Mouse (Mus musculus): ENCODE results near the gene Fam186a.
"Not testable (repeated sequence)": the region's sequence is repeated elsewhere in the genome, so short reads cannot be mapped to it uniquely, and the experiment has no call there.

Gene Fam186a

DNA sequence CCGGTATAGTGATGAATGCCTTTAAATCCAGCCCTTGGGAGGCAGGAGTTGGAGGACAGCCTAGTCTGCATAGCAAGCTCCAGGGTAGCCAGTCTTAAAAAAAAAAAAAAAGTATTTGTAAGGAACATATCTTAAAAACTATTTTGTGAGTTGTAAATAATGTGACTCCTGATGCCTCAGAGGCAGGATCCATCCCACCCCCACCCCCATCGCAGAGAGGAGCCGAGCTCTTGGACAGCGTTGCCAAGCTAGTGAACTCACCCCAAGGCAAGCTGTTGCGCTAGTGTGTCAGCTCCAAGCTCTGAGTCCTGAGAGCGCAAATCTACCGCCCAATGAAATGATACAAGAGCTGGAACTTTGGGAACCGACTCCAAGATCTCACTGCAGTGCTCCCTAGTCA lies 35.6 kb downstream of the Fam186a start:
- DNase-seq, result no peak

DNA sequence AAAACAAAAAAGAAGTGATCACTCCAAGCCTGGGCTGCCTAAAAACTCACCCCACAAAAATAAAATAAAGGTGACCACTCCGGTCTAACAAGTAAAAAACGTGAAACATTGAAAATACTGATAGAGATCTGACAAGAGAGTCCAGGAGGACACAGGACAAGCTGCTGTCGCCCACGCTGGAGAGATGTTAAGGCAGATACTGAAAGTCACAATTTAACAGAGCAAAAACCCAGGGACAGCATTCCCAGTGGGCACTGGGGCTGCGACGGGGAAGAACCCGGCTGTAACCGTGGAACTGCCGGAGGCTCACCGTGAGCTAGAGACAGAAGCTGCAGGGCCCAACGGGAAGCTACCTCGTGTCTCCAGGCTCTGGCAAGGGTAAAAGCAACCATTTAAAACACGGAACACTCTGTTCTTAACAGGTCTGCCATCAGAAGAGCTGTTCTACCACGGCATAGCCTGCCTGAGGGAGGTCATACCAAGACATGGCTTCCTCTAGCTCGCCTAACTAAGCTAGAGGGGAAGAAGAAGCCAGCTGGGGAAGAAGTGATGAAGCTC lies 47.2 kb downstream of the Fam186a start:
- DNase-seq, result no peak

DNA sequence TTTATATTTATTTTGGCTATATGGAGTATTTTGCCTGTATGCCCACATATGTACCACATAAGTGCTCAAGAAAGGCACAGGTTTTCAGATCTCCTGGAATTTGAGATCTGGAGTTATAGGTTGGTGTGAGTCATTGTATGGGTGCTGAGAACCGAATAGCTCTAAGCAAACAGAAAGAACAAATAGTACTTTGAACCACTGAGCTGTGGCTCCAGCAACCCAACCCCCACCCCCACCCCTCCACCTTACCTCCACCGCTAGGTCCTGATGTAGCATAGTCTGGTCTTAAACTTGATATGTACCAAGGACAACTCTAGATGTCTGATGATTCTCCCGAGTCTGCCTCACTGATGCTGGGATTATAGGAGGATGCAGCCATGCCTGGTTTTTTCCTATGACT lies 49.6 kb downstream of the Fam186a start:
- DNase-seq, result no peak

DNA sequence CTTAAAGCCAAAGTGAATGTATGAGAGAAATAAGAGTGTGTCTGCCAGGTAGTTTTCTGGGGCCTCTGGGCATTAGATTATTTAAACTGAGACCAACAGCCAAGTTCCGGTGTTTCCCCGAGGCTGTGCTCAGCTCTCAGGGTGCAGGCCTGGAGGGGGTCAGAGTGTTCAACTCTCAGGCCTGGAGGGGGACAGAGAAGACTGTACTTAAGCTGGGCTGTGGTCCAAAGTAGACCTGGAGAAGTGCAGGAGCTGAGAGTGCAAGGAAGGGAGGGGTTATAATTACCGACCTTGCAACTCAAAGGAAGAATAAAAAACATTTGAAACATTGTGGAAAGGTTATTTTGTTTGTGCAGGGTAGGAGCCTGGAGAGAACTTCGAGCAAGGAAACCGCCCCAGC lies 52.2 kb downstream of the Fam186a start:
- DNase-seq, result no peak

DNA sequence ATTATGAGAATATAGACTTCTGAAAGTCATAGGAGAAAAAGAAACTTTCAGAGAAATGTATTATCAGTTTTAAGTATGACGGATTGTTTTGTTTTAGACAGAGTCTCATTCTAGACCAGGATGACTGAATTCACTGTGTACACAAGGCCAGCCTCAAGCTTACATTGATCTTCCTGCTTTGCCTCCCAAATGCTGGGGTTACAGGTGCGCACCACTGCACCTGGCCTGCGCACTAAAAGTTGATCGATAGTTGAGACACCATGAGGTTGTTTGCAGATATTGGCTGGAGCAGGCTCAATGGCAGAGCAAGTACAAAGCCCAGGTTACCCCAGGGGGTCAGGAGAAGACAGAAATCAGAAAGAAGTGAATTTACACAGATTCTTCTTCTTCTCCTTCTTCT lies 55.1 kb downstream of the Fam186a start:
- no peak for DNase-seq

DNA sequence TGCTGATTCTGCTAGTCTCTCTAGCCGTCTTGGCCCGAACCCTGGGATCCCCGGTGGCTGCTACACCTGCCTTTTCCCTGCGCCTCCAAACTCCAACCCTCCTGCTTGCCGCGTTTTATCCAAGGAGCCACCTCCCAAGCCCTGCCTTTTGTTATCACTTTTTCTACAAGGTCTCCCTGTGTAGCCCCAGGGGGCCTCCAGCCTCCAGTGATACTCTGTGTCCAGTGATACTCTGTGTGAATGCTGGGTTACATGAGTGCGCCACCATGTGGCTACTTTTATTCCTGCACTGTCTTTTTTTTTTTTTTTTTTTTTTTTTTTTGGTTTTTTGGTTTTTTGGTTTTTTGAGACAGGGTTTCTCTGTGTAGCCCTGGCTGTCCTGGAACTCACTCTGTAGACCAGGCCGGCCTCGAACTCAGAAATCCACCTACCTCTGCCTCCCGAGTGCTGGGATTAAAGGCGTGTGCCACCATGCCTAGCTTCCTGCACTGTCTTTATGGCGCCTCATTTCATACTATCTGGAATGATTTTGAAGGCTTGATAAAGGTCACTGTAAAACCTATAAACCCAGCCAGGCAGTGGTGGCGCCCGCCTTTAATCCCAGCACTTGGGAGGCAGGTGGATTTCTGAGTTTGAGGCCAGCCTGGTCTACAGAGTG lies 57.4 kb downstream of the Fam186a start:
- DNase-seq, result peak in 1 of 2 experiments; percentile 12

DNA sequence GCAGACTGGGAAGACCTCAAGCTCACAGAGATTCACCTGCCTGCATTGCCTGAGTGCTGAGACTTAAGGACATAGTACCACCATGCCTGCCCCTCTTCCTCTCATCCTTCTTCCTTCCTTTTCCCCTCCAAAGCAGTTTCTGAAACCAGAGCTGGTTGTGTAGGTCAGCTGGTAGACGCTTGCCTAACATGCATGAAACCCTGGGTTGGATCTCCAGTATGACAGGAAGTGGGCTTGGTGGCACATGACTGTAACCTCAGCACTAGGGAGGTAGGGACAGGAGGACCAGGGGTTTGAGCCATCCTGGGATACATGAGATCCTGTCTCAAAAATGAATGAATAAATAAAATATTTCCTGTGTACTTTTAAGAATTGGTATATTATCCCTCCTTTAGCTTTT lies 59.3 kb downstream of the Fam186a start:
- no peak for DNase-seq

DNA sequence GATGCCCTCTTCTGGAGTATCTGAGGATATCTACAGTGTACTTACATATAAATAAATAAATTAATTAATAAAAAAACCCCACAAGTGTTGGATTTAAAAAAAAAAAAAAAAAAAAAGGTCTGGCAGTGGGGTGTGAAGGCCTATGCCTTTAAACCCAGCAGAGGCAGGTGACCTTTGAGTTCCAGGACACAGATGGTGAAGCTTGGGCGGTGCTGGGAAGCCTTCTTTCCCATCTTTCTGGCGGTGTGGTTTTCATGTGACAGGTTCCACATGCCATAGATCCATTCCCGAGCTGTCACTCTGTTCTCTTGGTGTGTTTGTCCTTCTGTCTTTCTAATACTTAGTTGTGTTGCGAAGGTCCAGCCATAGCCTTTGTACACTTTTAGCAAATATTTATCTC lies 59.8 kb downstream of the Fam186a start:
- DNase-seq, result no peak

DNA sequence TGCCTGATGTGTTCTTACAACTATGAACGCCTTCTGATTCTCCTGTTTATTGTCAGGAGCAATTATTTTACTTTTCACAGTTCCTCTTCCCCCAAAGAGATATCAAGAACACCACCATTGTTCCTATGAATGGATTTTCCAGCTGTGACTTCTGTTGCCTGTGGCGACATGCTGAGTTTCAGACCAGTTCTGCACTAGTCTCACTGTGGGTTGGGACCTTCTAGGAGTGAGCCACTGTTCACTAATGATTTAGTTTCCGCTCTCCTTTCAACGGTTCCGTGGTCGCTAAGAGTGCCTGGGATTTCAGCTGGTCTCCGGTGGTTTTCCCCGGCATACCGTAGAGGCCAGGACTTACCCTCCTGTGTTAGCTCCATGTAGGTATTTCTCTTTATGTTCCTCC lies 62.0 kb downstream of the Fam186a start:
- no peak for DNase-seq

DNA sequence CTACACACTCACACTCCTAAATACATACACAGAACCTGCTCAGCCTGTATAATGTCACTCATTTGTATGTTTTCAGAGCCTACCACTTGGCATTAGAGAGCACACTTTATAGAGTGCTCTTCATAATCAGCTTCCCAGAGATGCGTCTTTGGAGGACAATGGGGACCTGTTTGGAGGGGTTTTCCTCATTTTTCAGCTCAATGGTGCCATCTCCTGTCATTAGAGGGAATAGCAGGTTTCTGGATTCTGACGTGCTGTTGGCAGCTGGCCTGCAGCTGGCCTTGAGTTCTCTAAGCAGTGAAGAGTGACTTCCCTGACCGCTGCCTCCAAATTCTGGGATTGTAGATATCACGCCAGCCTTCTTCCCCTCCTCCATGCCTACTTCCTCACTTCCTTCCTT lies 62.5 kb downstream of the Fam186a start:
- peak; percentile 75 to 82 for DNase-seq

DNA sequence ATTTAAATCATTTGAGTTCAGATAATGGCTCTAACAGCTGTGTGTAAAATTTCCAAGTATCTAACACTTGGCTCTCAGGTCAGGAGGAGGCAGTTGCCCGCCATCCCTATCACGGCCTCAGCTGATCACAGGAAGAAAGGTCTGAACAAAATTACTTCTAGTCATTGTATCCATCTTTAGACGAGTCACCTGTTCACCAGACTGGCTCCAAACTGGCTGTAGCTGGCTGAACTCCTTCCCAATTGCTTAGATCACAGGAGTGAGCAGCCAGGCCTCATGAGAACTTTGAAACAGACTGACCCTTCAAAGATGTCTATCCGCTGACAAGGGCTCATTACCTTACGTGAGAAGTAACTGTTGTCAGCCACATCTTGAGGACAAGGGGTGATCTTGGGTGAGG lies 63.6 kb downstream of the Fam186a start:
- DNase-seq, result no peak

DNA sequence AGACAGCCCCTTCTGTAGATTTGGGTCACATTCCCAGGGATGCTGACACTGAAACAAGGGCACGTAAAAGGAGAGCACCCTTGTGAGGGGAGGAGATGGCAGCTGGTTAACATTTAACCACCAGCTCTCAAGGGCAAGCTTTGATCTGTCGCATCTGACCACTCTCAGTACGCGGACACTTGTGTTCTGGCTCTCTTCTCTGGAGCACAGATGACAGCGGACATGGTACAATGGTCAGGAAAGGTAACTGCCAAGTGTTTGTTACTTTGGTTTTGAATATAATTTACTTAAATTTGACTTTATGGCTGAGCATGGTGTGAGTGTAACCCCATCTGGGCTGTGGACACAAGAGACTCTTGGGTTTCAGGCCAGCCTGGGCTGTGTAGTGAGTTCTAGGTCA lies 64.1 kb downstream of the Fam186a start:
- no peak for DNase-seq

DNA sequence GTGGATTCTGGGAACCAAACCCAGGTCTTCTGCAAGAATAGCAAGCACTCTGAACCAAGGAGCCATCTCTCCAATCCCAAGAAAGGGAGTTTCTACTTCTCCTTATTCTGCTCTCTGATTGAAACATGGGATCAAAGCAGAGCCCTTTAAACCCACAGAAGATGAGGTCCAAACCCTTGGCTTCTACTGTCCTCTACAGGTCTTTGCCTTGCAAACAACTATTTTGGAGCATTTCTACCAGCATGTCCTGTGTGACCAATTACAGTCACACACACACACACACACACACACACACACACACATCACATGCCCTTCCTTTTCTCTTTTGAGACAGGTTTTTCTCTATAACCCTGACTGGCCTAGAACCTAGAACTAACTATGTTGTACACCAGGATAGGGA lies 70.2 kb downstream of the Fam186a start:
- DNase-seq, result no peak

DNA sequence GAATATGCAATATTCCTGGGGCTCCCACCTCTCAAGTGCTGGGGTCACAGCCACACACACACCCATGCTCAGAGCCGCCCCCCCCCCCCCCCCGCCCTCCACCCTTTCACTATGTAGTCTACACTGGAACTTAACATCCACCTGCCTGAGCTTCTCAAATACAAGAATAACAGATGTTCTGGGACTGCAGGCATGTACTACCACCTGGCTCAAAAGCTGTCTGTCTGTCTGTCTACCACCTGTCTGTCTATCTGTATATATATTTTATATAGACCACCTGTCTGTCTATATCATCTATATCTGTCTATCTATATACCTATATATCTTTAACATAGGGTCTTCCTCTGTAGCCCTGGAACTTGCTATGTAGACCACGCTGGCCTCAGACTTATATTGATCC lies 75.5 kb downstream of the Fam186a start:
- DNase-seq, result no peak

DNA sequence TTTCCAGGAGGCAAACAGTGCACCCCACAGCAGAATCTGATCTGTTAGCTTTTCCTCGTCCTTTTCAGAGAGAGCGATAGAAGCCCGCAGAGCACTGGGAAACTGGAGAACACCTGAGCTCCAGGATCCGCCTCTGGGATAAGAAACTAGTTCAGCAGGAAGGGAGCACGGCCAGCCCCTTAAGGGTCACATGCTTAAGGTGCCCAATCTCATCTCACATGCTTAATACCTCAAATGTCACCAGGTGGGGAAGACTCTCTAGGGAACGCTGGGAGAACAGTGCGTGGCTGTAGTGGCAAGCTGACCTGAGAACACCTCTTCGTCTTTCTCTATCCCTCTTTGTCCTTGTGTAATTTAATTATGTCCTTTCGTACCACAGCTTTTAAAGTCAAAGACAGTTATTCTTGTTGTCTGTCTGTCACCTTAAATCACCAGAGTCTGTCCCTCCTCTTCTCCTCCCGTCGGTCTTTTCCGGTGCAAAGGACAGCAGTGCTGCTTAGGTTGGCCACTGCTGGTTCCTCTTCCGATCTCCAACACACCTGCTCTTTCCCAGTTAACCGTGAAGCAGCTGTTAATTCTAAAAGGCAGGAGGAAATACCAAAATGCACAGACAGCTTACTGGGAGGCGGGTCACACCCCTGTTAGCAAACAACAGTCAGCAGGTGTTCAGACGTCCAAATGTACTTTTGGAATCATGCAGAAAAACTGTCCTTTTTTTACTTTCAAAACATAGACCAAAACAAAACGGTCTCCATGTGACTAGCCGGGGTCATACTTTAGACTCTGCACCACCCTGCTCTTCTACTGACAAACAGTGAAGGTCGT lies 76.2 kb downstream of the Fam186a start:
- DNase-seq, result peak; percentile 46 to 74

DNA sequence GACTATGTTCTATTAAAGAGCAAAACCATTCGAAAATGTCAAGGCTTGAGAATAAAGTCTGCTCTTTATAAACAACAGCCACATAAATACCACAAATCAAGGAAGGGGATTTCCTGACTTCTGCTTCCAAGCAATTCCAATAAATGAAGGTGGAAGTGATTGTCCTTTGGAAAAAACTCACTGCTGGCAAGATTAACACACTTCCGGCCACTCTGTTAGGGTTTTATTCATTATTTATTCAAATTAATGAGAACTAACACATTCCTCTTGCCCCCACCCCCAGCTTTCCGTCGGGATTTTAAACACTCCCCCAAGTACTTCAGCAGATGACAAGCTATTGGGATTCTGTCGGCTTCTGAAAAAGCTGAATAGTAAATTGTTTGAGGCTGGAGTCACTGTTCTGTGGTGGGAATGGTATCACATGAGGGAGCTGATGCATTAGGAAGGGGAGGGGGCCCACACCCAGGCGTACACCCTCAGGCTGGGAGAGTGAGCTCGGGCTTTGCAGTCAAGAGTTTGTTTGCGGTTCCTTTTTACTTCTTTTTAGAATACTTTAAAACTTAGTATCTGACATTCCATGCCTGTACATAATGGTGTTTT lies 77.5 kb downstream of the Fam186a start:
- DNase-seq, result no peak

DNA sequence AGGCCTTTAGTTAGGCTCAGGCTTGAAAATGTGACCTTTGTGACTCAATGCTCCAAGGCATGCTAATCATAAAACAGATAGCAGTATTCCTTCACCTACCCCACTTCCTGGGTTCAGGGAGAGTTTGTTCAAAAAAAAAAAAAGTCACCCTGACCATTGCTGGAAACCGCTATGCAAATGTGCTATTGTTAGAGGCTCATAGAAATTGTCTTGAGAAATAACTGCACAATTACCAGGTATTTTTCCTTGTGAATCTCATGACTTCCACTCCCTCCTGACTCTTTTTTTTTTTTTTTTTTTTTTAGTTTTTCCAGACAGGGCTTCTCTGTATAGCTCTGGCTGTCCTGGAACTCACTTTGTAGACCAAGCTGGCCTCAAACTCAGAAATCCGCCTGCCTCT lies 79.7 kb downstream of the Fam186a start:
- DNase-seq, result not testable (repeated sequence)

DNA sequence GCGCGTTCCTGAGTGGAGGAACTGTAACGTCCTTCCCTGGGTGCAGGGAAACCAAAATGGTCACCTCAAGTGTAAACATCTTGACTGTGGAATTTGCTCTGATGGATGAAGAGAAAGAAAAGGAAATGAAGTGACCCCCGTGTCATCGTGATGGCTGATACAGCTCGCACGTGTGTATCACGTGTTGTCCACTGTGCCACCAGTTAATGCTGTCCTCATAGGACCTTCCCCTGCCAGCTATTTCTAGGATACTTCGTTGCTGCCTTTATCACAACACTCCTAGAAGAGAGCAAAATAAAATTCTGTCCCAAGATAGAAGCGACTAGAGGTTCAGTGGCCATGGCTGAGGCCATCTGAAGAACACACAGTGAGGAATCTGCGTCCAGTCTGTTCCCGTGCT lies 82.8 kb downstream of the Fam186a start:
- no peak for DNase-seq

DNA sequence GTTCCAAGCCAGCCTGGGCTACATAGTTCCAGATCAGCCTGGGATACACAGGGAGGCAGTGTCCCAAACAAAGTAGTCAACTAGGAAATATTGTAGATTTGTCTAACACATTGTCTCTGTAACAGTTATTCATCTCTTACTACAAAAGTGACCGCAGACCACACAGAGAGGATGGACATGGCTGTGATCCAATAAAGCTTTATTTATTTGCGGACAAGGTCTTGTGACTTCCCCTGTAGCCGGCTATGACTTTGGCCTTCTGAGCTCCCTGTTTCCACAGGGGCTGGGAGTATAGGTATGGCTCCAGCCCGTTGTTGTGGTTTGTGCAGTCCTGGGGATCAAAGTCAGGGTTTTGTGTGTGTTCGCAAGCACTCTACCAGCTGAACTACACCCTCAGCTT lies 88.3 kb downstream of the Fam186a start:
- DNase-seq, result no peak

DNA sequence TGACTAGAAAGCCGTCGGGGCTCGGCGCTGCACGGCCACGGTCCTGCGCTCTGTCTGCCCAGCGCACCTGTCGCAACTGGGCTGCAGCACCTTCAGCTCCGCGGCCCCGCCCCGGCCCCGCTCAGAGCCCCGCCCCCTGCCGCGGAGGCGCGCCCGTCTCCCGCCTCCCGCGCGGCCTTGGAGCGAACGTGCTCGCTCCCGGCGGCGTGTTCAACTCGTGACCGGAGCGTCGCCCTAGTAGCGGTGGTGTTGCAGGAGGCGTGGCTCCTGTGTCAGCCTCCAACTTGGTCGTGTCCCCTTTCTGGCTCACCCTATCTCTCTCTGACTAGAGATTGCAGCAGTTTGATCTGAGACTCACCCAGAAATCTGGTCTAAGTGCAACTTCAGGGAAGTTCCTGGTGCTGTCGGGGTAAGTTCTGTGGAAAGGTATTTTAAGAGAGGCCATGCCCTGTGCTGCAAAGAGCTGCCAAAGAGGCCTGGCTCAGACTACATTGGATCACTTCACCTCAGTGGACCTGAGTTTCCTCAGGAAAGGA lies 91.5 kb downstream of the Fam186a start, which contains the start of gene Lima1:
Lima1 (minus strand) TSS at position 123 of the 536 bp plus-strand sequence.
- peak; percentile 91 to 93 for DNase-seq

DNA sequence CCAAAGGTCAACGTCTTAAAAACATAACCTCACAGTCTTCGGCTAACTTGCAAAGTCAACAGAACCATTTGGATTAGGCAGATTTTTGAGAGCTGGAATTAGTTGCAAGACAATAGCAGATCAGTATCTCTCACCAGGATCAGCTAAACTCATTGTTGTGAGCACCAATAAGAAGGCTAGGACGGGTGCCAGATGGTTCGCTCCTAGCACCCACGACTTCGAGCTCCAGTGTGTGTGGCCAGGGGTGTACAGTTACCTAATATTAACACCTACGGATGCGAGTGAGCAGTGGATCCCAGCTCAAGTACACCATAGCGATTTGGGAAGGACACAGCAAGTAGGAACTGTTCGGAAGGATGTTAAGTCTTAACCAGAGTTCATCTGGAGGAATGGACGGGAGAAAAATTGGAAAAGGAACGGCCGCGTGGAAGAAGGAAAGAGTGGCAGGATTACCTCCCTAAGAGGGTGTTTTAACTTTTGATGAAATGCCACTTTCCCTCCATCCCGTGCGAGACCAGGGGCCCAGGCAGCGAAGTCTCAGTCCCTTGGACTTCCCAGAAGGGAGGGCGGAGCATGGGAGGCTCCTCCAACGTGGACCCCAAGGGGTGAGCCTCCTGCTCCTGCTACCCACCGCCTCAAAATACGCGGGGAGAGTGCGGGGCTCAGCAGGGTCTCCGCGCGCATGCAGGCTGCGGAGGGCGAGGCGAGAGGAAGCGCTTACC lies 92.1 kb downstream of the Fam186a start:
- peak in 1 of 2 experiments; percentile 15 for DNase-seq

DNA sequence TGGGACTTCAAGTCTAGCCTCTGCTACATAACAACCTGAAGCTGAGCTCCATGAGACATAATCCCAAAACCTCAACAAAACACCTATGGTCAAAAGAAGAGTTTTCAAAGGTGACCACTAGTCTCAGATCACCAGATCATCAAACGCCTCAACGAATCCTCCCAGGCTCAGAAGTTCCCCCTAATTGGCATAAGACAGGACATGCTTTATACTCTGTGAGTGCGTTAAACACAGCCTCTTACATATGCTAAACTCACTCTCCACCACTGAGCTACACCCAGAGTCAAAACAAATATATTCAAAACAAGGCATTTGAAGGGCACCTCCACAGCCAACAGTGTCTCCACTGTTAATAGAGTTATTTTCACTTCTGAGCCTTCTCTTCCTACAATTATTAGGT lies 94.3 kb downstream of the Fam186a start:
- DNase-seq, result no peak

All from lung, postnatal 4 days (tissue).